Mouse (Mus musculus): ENCODE data around the gene Atg13.

- TF ChIP-seq CTCF (IDR thresholded peaks at IDR 0.05; ENCODE audit: low read depth, low read length) (no peak), POLR2A (IDR thresholded peaks at IDR 0.05; ENCODE audit: borderline replicate concordance, low read depth, low read length) (no peak)
Observed at GRCm38 (mm10) chr2:91633334-91633977, 76.9 kb downstream of the Atg13 start.
